Mouse (Mus musculus): ENCODE data around the gene Nkx2-5.

Nkx2-5 gene

GRCm38 (mm10) chr17:26844909-26845148, at the start of gene Nkx2-5:
TSS of gene Nkx2-5 (minus strand) at chr17:26845009.
- no peak for DNase-seq

- no peak for DNase-seq
Measured at GRCm38 (mm10) chr17:26894342-26894741, 49.5 kb upstream of the Nkx2-5 start.

GRCm38 (mm10) chr17:26893492-26893891, 48.7 kb upstream of the Nkx2-5 start:
- DNase-seq = no peak

GRCm38 (mm10) chr17:26892635-26893375, 48.0 kb upstream of the Nkx2-5 start:
- no peak for DNase-seq

- no peak for DNase-seq
Measured at GRCm38 (mm10) chr17:26887926-26888325, 43.1 kb upstream of the Nkx2-5 start.

DNA sequence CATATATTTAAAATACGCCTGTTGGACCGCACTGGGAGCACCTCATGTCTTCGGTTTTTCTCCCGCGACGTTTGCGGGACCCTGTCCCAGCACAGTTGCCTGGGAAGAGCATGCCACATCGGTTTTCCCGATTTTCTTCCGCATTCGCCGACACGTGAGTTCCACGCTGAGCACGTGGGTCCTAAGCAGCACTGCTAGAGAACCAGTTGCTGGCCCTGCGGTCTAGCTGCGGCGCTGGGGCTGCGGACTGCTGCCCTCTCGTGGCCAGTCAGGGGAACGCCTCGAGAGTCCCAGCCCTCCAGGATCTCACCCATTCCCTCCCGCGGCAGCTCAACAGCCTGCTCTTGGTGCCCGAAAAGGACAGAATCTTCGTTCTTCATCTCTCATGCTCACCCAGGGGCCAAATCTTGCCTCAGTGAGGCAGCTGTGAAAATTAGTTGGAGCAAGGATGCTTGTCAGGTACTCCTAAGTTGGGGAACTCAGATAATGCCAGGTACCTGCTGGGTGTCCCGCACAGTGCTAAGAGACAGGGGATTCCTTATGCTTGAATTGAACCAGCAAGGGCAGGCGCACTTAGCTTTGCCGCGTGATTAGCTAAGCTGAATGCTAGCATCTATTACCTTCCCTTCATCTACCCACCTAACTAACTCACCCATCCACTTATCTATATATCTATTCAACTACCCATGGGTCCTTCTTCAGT, 41.4 kb upstream of the Nkx2-5 start:
- DNase-seq = peak; percentile 71

- peak; percentile 57 for DNase-seq
Measured at GRCm38 (mm10) chr17:26884995-26885926, 40.5 kb upstream of the Nkx2-5 start.

DNA sequence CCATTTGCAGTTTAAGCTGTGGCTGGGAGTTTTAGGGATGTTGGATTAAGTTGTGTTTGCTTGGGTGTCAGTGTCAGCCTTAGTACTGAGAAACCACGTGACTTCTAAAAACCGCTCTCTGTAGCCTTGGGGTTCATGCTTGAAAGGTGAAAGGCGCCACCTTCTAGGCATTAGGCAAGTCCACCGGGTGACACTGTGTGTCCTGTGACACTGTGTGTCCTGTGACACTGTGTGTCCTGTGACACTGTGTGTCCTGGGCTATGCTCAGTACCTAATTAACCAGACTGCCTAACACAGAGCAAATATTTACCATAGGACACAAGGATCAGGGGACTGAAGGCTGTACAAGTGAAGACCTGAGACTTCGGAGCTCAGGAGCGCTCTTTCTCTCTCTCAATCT, 38.8 kb upstream of the Nkx2-5 start:
- no peak for DNase-seq

DNA sequence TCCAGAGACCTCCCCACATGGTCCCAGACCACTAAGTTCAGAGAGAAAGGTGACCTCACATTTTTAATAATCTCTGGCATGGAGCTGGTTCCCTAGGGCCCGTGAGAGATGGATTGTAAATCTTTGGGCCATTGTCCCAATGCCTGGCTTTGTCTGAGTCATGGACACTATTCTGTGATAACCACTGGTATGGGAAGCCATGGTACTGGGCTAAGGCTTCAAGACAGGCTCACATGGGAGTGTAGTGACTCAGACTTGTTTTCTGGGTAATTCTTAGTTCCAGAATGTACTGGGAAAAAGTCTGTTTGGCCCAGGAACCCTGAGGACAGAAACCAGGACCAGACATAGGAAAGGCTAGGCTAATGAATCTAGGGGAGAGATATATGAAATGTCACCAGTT, 37.9 kb upstream of the Nkx2-5 start:
- DNase-seq = no peak

- no peak for DNase-seq
Measured at GRCm38 (mm10) chr17:26879235-26879634, 34.4 kb upstream of the Nkx2-5 start.

DNA sequence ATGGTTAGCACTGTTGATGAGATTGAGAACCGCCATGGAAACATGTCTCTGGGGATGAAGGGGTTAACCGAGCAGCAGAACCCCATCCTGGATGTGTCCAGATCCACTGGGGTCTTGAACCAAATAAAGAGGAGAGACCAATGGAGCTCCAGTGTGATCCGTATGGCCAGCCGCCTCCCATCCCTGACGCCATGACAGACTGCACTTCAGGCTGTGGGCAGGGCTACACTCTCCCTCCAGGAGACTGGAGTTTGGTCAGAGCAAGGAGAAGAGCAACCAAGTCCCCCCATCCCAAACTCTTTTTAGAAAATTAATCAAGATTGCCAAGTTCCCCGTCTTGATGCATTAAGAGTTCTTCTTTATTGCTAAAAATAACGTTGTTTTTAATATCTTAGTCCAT, 33.1 kb upstream of the Nkx2-5 start:
- DNase-seq = no peak

DNA sequence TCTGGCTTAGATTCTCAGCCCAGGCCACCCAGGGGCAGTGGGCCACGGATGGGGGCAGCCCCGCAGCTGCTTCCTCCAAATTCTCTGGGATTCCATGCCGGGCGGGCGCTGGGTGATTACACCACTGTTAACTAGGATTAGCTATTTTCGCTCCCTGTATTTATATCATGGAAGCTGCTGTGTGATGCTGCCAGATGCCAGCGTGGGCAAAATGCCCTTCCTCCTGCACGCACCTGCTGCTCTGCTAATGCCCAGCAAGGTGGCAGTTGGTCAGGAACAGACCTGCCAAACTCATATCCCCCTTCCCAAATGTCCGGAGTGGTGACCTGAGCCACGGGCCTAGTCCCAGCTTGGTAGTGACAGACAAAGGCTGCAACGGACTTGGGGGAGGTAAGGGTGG, 29.7 kb upstream of the Nkx2-5 start:
- no peak for DNase-seq

- DNase-seq = no peak
Measured at GRCm38 (mm10) chr17:26873502-26873901, 28.7 kb upstream of the Nkx2-5 start.

DNA sequence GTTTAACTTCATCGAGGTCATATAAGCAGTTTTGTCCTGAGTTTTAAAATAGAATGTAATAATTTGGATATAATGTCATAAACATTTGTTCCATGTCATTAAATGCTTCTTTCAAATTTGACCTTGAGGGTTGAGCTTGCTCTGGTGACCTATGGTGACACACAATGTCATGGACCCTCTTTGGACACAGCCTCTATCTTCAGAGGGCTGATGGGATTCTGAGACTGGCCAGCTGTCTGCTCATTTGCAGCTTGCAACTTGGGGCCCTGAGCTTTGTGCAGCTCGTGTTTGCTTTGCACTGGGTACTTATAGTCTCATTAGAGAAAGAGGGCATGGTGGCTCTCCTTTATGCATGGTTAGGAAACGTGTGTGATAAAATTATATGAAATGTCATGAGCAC, 28.1 kb upstream of the Nkx2-5 start:
- no peak for DNase-seq

DNA sequence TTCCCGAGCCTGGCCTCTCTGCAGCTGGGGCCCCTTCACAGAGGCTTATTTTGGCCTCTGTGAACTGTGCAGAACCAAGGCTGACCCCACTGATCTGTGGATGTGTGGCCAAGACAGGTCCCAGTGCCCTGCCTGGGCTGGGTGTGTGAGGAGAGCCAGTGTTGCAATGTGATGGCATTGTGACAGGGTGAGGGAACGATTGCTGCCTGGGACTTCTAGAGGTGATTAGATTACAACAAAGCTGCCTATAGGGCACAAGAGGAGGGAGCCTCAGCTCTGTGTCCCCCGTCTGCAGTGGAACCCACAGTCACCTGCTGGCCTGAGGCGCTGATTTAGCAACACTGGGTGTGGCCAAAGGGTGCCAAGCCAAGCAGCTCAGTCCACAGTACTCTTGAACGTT, 23.9 kb upstream of the Nkx2-5 start:
- no peak for DNase-seq

- DNase-seq = no peak
Measured at GRCm38 (mm10) chr17:26865156-26865555, 20.3 kb upstream of the Nkx2-5 start.

- no peak for DNase-seq
Measured at GRCm38 (mm10) chr17:26864343-26864742, 19.5 kb upstream of the Nkx2-5 start.

- no peak for DNase-seq
Measured at GRCm38 (mm10) chr17:26861793-26862192, 17.0 kb upstream of the Nkx2-5 start.

GRCm38 (mm10) chr17:26861383-26861782, 16.6 kb upstream of the Nkx2-5 start:
- DNase-seq = no peak

- DNase-seq = no peak
Measured at GRCm38 (mm10) chr17:26860906-26861305, 16.1 kb upstream of the Nkx2-5 start.

- no peak for DNase-seq
Measured at GRCm38 (mm10) chr17:26852262-26852661, 7.5 kb upstream of the Nkx2-5 start.

DNA sequence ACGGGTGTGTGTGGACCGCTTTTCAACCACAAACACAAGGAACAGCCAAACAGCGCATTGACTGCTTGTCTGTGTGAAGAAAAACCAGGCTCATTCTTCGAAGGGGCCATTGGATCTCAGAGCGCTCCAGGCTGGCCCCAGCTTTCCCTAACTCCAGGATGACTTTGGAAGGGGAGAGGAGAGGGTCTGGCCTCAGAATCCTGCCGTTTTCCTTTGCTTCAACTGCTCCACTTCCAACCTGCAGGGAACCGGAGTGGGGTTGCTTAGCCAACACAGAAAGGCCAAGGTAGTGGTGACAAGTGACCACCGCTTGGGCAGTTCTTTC, 6.3 kb upstream of the Nkx2-5 start:
- no peak for DNase-seq

- no peak for DNase-seq
Measured at GRCm38 (mm10) chr17:26850358-26851135, 5.7 kb upstream of the Nkx2-5 start.

Data from kidney, adult 11 months (tissue).